Mouse (Mus musculus): ENCODE measurements at regions not wholly inside any gene's neighbourhood (a gene's known extent, or its start where the extent isn't known, plus 50 kb on each side); places are given as distances from the start of the nearest gene placed in this dataset.

DNA sequence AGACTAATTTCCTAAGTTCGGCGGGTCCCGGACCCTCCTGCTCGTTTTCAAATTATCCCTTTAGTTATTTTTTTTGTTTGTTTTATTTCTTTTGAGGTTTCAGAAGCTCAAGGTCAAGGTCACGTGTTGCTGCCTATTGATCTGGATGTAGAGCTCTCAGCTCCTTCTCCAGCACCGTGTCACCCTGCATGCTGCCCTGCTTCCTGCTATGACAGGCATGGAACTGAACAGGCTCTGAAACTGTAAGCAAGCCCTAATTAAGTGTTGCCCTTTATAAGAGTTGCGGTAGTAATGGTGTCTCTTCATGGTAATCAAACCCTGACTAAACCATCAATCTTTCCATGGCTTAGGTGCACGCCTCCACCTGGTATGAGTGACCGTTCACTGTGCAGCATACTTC, 319.2 kb downstream of the Mex3b start:
- H3K79me2 ChIP-seq (ENCODE audit: control insufficient read depth, insufficient read depth) = no peaks in the 10 kb centered on the region
- H3K27me3 ChIP-seq (ENCODE audit: control insufficient read depth, insufficient read depth, insufficient read length) = no peaks in the 10 kb centered on the region
- no peaks in the 10 kb centered on the region for H3K79me3 ChIP-seq (ENCODE audit: low read depth)
- no peaks in the 10 kb centered on the region for H3K36me3 ChIP-seq (ENCODE audit: control insufficient read depth, insufficient read depth)
- H3K4me3 ChIP-seq (ENCODE audit: insufficient read depth, poor library complexity, severe bottlenecking) = no peak overlapping the region
- no peak overlapping the region for H3ac ChIP-seq (ENCODE audit: control insufficient read depth, insufficient read length, low read depth)
- TF ChIP-seq MAX (IDR thresholded peaks at IDR 0.05) (no peak), MYOG (IDR thresholded peaks at IDR 0.05; ENCODE audit: control insufficient read depth, extremely low read depth, insufficient read length) (no peak), CEBPB (IDR thresholded peaks at IDR 0.05; ENCODE audit: low read depth) (no peak), FOSL1 (IDR thresholded peaks at IDR 0.05; ENCODE audit: insufficient read depth, low read length, poor library complexity, severe bottlenecking) (no peak), CTCF (IDR thresholded peaks at IDR 0.05; ENCODE audit: control insufficient read depth, insufficient read depth, insufficient read length) (no peak), MYOD1 (IDR thresholded peaks at IDR 0.05; ENCODE audit: control insufficient read depth, insufficient read length, low read depth) (no peak), USF1 (IDR thresholded peaks at IDR 0.05; ENCODE audit: low read depth) (no peak)

DNA sequence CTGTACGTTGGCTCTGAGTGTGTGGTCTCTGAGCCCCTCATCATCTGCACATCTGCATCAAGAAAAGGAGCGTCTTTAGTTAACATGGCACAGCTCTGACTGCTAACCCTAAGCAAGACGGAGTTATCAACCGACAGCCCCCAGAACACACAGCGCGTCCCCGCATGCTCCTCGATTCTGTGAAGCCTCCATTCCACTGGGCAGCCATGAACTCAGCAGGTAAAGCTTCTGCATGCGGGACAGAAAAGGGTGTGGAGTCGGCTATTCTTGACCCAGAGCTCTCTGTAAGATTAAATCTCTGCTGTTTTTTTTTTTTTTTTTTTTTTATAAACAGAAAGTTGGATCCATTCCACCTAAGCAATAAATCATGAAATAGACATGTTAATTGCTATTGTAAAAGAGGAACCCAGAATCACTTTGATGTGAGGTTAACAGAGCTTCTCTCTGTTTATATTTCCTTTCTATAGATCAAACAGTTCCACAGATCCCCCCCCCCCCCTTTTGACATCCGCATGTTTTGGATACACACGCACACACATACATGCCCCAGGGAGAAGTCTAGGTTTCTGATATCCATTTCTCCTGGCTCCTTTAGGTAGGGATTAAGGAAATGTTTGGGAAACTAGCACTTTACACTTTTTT, 328.9 kb downstream of the Mex3b start:
- Histone ChIP-seq H3K79me3 (ENCODE audit: low read depth) (no peaks in the 10 kb centered on the region), H3K79me2 (ENCODE audit: control insufficient read depth, insufficient read depth) (no peaks in the 10 kb centered on the region)

DNA sequence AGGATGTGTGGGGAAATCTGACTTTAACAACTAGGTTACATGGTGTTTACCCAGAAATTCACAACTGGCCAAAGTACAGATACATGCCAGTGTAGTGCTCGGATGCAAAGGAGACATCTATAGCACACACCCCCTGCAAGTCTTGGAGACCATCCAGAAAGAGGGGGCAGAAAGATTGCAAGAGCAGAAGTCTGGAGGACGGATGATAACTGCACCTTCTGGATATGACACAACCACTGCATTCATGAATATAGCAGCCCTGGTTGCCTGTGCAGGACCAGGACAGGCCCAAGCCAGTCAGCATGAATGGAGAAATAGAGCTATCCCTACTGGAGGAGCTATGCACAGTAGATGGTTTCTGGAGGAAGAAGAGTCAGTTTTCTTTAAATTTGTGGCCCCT, 330.4 kb downstream of the Mex3b start:
- Histone ChIP-seq H3K27me3 (ENCODE audit: control insufficient read depth, insufficient read depth, insufficient read length) (no peaks in the 10 kb centered on the region), H3K79me3 (ENCODE audit: low read depth) (no peaks in the 10 kb centered on the region), H3K79me2 (ENCODE audit: control insufficient read depth, insufficient read depth) (no peaks in the 10 kb centered on the region), H3K4me3 (ENCODE audit: insufficient read depth, poor library complexity, severe bottlenecking) (no peak overlapping the region), H3ac (ENCODE audit: control insufficient read depth, insufficient read length, low read depth) (no peak overlapping the region), H3K36me3 (ENCODE audit: control insufficient read depth, insufficient read depth) (no peaks in the 10 kb centered on the region)
- TF ChIP-seq MAX (IDR thresholded peaks at IDR 0.05) (no peak), MYOG (IDR thresholded peaks at IDR 0.05; ENCODE audit: control insufficient read depth, extremely low read depth, insufficient read length) (no peak), MYOD1 (IDR thresholded peaks at IDR 0.05; ENCODE audit: control insufficient read depth, insufficient read length, low read depth) (no peak), CTCF (IDR thresholded peaks at IDR 0.05; ENCODE audit: control insufficient read depth, insufficient read depth, insufficient read length) (no peak)

More for the DNA sequence above, 328.9 kb downstream of the Mex3b start:
- Histone ChIP-seq H3K4me3 (ENCODE audit: insufficient read depth, poor library complexity, severe bottlenecking) (no peak overlapping the region), H3K36me3 (ENCODE audit: control insufficient read depth, insufficient read depth) (no peaks in the 10 kb centered on the region), H3ac (ENCODE audit: control insufficient read depth, insufficient read length, low read depth) (no peak overlapping the region), H3K27me3 (ENCODE audit: control insufficient read depth, insufficient read depth, insufficient read length) (no peaks in the 10 kb centered on the region)
- TF ChIP-seq MAX (IDR thresholded peaks at IDR 0.05) (no peak), FOSL1 (IDR thresholded peaks at IDR 0.05; ENCODE audit: insufficient read depth, low read length, poor library complexity, severe bottlenecking) (no peak), MYOG (IDR thresholded peaks at IDR 0.05; ENCODE audit: control insufficient read depth, extremely low read depth, insufficient read length) (no peak), CTCF (IDR thresholded peaks at IDR 0.05; ENCODE audit: control insufficient read depth, insufficient read depth, insufficient read length) (no peak), USF1 (IDR thresholded peaks at IDR 0.05; ENCODE audit: low read depth) (no peak), CEBPB (IDR thresholded peaks at IDR 0.05; ENCODE audit: low read depth) (no peak)

DNA sequence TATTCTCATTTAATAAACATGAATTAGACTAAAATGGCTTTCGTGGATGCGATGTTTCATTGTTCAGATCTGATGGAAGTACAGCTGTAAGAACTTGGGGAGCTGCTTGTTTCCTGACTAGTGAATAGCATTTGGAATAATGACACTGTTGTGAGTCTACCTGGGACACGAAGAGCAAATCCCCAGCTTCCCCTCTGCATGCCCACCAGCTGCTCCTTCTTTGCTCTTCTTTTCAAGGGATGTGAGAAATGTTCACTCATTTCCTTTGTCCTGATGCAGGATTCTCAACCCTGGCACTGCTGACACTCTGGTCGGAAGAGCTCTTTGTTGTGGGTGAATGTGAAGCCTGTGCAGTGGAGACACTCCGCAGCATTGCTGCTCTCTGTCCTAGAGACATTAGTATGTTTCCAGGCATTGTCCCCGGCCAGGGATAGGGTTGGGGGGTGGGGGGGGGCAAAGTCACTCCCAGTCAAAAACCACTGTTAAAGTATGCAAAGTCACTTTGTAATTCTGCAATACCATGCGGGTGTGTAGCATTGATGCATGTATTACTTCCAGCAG, 334.1 kb downstream of the Mex3b start:
- no peaks in the 10 kb centered on the region for H3K36me3 ChIP-seq (ENCODE audit: control insufficient read depth, insufficient read depth)

DNA sequence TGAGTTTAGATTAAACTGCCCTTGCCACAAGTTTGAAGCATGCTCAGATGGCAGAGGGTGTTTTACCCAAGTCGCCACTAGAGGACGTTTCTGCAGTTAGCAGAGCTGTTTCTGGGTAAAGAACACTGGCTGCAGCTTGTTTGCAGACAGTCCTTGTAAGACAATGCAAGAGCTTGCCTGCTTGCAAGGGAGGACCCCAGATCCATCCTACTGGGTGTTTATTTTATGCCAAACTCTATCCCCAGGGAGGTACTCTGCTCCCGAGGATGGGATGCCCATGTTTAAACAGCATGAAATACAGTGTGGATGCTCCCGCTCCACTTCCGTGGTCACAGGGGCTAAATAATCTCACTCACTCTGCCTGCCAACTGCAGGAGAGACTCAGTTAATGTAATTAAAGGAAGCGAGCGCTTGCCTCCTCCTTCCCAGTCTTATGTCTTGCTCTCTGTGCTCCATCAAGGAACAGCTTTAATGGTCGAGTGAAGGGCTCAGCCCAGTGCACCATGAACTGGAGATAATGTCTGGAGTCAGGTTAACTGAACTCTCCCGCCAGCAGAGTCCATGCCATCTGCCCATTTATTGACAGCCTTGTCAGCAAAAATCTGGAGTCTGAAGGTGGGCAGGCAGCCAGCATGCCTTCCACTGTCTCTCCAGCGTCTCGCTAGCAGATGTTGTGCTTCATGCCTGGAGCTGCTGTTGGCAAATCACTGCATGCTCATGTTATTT, 334.8 kb downstream of the Mex3b start:
- Histone ChIP-seq H3K79me2 (ENCODE audit: control insufficient read depth, insufficient read depth) (no peaks in the 10 kb centered on the region), H3K27me3 (ENCODE audit: control insufficient read depth, insufficient read depth, insufficient read length) (no peaks in the 10 kb centered on the region), H3K36me3 (ENCODE audit: control insufficient read depth, insufficient read depth) (no peaks in the 10 kb centered on the region), H3ac (ENCODE audit: control insufficient read depth, insufficient read length, low read depth) (no peak overlapping the region), H3K79me3 (ENCODE audit: low read depth) (no peaks in the 10 kb centered on the region), H3K4me3 (ENCODE audit: insufficient read depth, poor library complexity, severe bottlenecking) (no peak overlapping the region)
- TF ChIP-seq CTCF (IDR thresholded peaks at IDR 0.05; ENCODE audit: control insufficient read depth, insufficient read depth, insufficient read length) (peak; percentile 3), MAX (IDR thresholded peaks at IDR 0.05) (no peak)

More for the DNA sequence above, 334.1 kb downstream of the Mex3b start:
- H3ac ChIP-seq (ENCODE audit: control insufficient read depth, insufficient read length, low read depth) = no peak overlapping the region
- TF ChIP-seq MYOG (IDR thresholded peaks at IDR 0.05; ENCODE audit: control insufficient read depth, extremely low read depth, insufficient read length) (no peak), MAX (IDR thresholded peaks at IDR 0.05) (no peak), USF1 (IDR thresholded peaks at IDR 0.05; ENCODE audit: low read depth) (no peak), MYOD1 (IDR thresholded peaks at IDR 0.05; ENCODE audit: control insufficient read depth, insufficient read length, low read depth) (no peak), CEBPB (IDR thresholded peaks at IDR 0.05; ENCODE audit: low read depth) (no peak), FOSL1 (IDR thresholded peaks at IDR 0.05; ENCODE audit: insufficient read depth, low read length, poor library complexity, severe bottlenecking) (no peak), CTCF (IDR thresholded peaks at IDR 0.05; ENCODE audit: control insufficient read depth, insufficient read depth, insufficient read length) (no peak)
- no peaks in the 10 kb centered on the region for H3K79me3 ChIP-seq (ENCODE audit: low read depth)
- H3K79me2 ChIP-seq (ENCODE audit: control insufficient read depth, insufficient read depth) = no peaks in the 10 kb centered on the region
- no peaks in the 10 kb centered on the region for H3K27me3 ChIP-seq (ENCODE audit: control insufficient read depth, insufficient read depth, insufficient read length)
- H3K4me3 ChIP-seq (ENCODE audit: insufficient read depth, poor library complexity, severe bottlenecking) = no peak overlapping the region

Data from C2C12 (cell line).